Mouse (Mus musculus) ovary, adult 10 weeks (tissue): ENCODE data around the gene Lat. TPM values are rescaled to one million over a fixed set of nuclear protein-coding genes. Genes with fewer than 3 reads are reported as not detected.

Experiments used
- polyA plus RNA-seq: library from polyadenylated mRNA; stranded (reverse); fragments of 350-450 nt; fragmentation: Illumina TruSeq; extraction: RNeasy Lipid Tissue Mini Kit (QIAGEN cat#74804); gene quantifications from one replicate; pipeline ENCODE4 v1.2.3, GENCODE M21; 2014

Gene Lat
- polyA plus RNA-seq, result not detected

DNA sequence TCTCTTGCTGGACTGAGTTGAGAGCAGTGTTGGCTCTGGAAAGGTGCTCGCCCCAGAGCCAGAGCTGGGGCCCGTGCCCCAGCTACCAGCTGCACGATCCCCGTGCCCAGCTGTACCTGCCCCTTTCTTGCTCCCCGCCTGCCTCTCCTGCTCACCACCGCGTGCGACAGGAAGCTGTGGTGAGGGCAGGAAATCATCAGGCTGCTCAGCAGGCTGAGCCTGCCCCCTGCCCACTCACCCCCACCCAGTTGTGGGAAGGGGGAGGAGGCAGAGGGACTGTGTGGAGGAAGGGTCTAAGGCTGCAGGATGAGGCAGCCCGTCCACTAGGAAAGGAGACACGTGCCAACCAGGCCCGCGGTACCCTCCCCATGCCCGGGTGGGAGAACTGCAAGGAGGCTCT lies at the start of gene Lat:
Lat (minus strand) TSS at position 178 of the 400 bp plus-strand sequence.

GRCm38 (mm10) chr7:126414725-126415124 lies 45.4 kb upstream of the Lat start, which contains the start of gene Cd19:
TSS of gene Cd19 (minus strand) at chr7:126414889.

DNA sequence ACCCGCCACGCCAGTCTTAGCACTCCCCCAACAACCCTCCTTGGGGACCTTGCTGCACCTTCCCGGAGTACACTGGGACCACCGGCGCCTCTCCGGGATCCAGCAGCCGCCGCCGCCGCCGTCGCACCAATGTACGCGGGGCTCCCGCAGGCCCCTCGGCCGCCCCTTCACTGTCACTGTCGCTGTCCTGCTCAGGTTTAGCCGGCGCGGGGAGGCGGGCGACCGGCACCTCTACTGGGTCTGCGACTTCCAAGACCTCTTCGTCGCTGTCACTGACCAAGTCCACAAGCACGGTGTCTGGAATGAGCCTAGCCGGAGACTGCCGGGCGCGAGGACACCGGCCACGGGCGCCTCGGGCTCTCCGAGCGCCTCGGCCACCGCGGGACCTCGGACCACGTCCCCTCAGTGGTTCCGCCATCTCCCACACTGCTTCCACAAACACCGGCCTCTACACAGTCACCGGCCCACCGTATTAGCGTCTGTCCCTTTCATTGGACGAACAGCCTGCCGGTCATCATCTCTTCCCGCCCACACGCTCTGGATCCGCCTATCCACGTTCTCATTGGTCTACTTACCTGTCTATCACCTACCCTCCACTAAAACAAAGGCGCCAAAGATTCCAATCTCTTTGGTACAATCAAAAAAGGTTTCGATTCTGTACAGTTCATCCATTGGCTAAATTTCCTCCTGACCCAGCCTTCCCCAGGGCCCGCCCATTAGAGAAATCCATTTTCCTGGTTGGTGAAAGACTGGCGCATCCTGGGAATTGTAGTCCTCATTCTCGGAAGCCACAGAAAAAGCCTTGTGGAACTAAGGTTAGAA lies 27.1 kb upstream of the Lat start, which contains the start of gene Nfatc2ip:
Nfatc2ip (minus strand) TSS at position 440 of the 822 bp plus-strand sequence.

GRCm38 (mm10) chr7:126377278-126378158 lies 8.1 kb upstream of the Lat start, which contains the start of gene Spns1:
TSS of gene Spns1 (minus strand) at chr7:126377450.

Other genes starting within 250 kb of the Lat start
- gene Xpo6, start 169.1 kb downstream of the Lat start, polyA plus RNA-seq, result 56.2 TPM
- gene Sbk1, start 97.0 kb downstream of the Lat start, polyA plus RNA-seq, result 8.5 TPM
- gene Spns1, start 7.9 kb upstream of the Lat start, polyA plus RNA-seq, result 2.6 TPM
- gene Nfatc2ip, start 27.2 kb upstream of the Lat start, polyA plus RNA-seq, result 14.5 TPM
- gene Cd19, start 45.3 kb upstream of the Lat start, polyA plus RNA-seq, result 0.17 TPM
- gene Rabep2, start 59.2 kb upstream of the Lat start, polyA plus RNA-seq, result 0.20 TPM
- not detected for gene Atp2a1, start 93.5 kb upstream of the Lat start, polyA plus RNA-seq
- gene Sh2b1, start 105.9 kb upstream of the Lat start, polyA plus RNA-seq, result 0.57 TPM
- 2.9 TPM for gene Tufm, start 117.8 kb upstream of the Lat start, polyA plus RNA-seq
- gene Atxn2l, start 133.9 kb upstream of the Lat start, polyA plus RNA-seq, result 24.4 TPM
- gene Eif3c, start 196.8 kb upstream of the Lat start, polyA plus RNA-seq, result 340 TPM
- gene Apobr, start 215.4 kb upstream of the Lat start, polyA plus RNA-seq, result 0.26 TPM
- gene Cln3, start 216.2 kb upstream of the Lat start, polyA plus RNA-seq, result 1.4 TPM
- gene Il27, start 225.4 kb upstream of the Lat start, polyA plus RNA-seq, result not detected